Mouse (Mus musculus) kidney, adult 2 months (tissue): ENCODE measurements around the gene Asb8.

Source experiments
- CTCF ChIP-seq: fragments of 200-500 bp; conservative IDR thresholded peaks from 2 replicates; pipeline ENCODE4 v1.5.1; 2011; ENCODE audit warnings: low read depth, mild to moderate bottlenecking, control low read depth, low read length, moderate library complexity, mixed read lengths; ENCODE audit not compliant: insufficient read depth, insufficient read length
- POLR2A ChIP-seq: fragments of 200-500 bp; IDR thresholded peaks from one replicate; pipeline ENCODE4 v1.6.1; 2011; ENCODE audit warnings: low read depth, low read length, control low read depth

DNA sequence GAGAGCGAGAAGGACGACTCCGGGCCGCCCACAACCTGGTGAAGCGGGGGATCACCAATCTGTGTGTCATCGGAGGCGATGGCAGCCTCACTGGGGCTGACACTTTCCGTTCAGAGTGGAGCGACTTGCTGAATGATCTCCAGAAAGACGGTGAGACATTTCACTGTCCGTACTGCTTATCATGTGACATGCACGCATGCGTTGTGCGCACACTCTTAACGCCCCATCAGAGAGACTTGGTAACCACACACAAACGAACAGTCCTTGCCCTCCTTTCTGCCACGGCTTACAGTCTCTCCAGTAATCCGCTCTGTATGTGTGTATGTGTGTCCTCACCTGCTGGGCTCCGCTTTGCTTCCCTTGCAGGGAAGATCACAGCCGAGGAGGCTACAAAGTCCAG lies 44.6 kb downstream of the Asb8 start:
- TF ChIP-seq CTCF (no peak), POLR2A (no peak)
